Mouse (Mus musculus) midbrain, embryonic 16.5 days (tissue): ENCODE measurements around the gene Amigo3. TPM values are rescaled to one million over a fixed set of nuclear protein-coding genes. Genes with fewer than 3 reads are reported as not detected.
A peak's percentile ranks its signal among the peaks of the same experiment; 100 is the strongest.
"Not testable (repeated sequence)": the region's sequence is repeated elsewhere in the genome, so short reads cannot be mapped to it uniquely, and the experiment has no call there.

Source experiments
- ATAC-seq: fragments of 200-750 bp; cut with Nextera tagmentation; 2 replicates; pipeline ENCODE4 v1.8.0; 2017; ENCODE audit warnings: moderate TSS enrichment
- H3K27ac ChIP-seq: fragments of 300-500 bp; sonication (generic); 2 replicates; pipeline ENCODE4 v1.5.1; 2014; ENCODE audit warnings: mild to moderate bottlenecking, low read length, mixed read lengths
- H3K27me3 ChIP-seq: fragments of 300-500 bp; sonication (generic); 2 replicates; pipeline ENCODE4 v1.6.1; 2014; ENCODE audit warnings: low read depth, low read length, mixed read lengths; ENCODE audit not compliant: control insufficient read depth, insufficient read depth
- H3K36me3 ChIP-seq: fragments of 300-500 bp; sonication (generic); 2 replicates; pipeline ENCODE4 v1.6.1; 2014; ENCODE audit warnings: mild to moderate bottlenecking, low read length, moderate library complexity, mixed read lengths; ENCODE audit not compliant: control insufficient read depth, insufficient read depth
- H3K4me1 ChIP-seq: fragments of 300-500 bp; sonication (generic); 2 replicates; pipeline ENCODE4 v1.6.1; 2014; ENCODE audit warnings: mild to moderate bottlenecking, low read length, mixed read lengths; ENCODE audit not compliant: control insufficient read depth, insufficient read depth
- H3K4me2 ChIP-seq: fragments of 300-500 bp; sonication (generic); 2 replicates; pipeline ENCODE4 v1.6.1; 2014; ENCODE audit warnings: mild to moderate bottlenecking, low read length, mixed read lengths
- H3K4me3 ChIP-seq: fragments of 300-500 bp; sonication (generic); 2 replicates; pipeline ENCODE4 v1.5.1; 2014; ENCODE audit warnings: low read depth, mild to moderate bottlenecking, low read length, moderate library complexity, mixed read lengths
- H3K9ac ChIP-seq: fragments of 300-500 bp; sonication (generic); 2 replicates; pipeline ENCODE4 v1.6.1; 2014; ENCODE audit warnings: low read depth, low read length, mixed read lengths
- H3K9me3 ChIP-seq: fragments of 300-500 bp; sonication (generic); replicated peaks from 2 replicates; pipeline ENCODE4 v1.6.1; 2014; ENCODE audit warnings: mild to moderate bottlenecking, low read length, mixed read lengths; ENCODE audit not compliant: control insufficient read depth, poor library complexity, severe bottlenecking
- WGBS: fragments of 180-500 bp; shearing (Covaris S2); extraction: QIAGEN DNeasy Blood & Tissue Kit; methylation state at CpG from one replicate; pipeline ENCODE4 v1.1.7; 2014; 5-methylcytosine and 5-hydroxymethylcytosine counted together
- polyA plus RNA-seq: library from polyadenylated mRNA; unstranded; fragments of >200 nt; fragmentation: Nextera tagmentation; extraction: Ambion mirVana; gene quantifications from 2 replicates; pipeline ENCODE4 v1.2.1, GENCODE M21; 2015

Gene Amigo3
- polyA plus RNA-seq, result 2.6 and 2.8 TPM in 2 replicates

GRCm38 (mm10) chr9:108052885-108053664, at the start of gene Amigo3:
Amigo3 (plus strand) TSS chr9:108053159.
- H3K9me3 ChIP-seq, result no peaks in the 10 kb centered on the region
- H3K27ac ChIP-seq, result no peak within 1 kb of the TSS
- peaks cover 24% of the 10 kb centered on the region for H3K36me3 ChIP-seq
- H3K4me2 ChIP-seq, result no peak within 1 kb of the TSS
- no peak within 1 kb of the TSS for H3K9ac ChIP-seq
- 57% methylated on average over 20 of the region's 20 CpGs for WGBS
- ATAC-seq, result 0 out of 2 replicates have a peak, but pooled peaks have one; percentile 12
- no peak within 1 kb of the TSS for H3K4me3 ChIP-seq
- H3K27me3 ChIP-seq, result no peaks in the 10 kb centered on the region
- peaks cover 16% of the 10 kb centered on the region for H3K4me1 ChIP-seq

- peaks cover 35% of the 10 kb centered on the region for H3K4me1 ChIP-seq
- no peak for ATAC-seq
- no peaks in the 10 kb centered on the region for H3K9me3 ChIP-seq
- H3K9ac ChIP-seq, result peak overlapping the region; percentile 100
- peak overlapping the region; percentile 96 for H3K4me2 ChIP-seq
- peak overlapping the region; percentile 97 for H3K4me3 ChIP-seq
- H3K36me3 ChIP-seq, result no peaks in the 10 kb centered on the region
- H3K27me3 ChIP-seq, result no peaks in the 10 kb centered on the region
- H3K27ac ChIP-seq, result peak overlapping the region; percentile 98
- 13% methylated on average over 8 of the region's 8 CpGs for WGBS
These were observed 49.4 kb upstream of the Amigo3 start for GRCm38 (mm10) chr9:108003531-108003890.

GRCm38 (mm10) chr9:108008041-108008440, 44.9 kb upstream of the Amigo3 start:
- no peak for ATAC-seq
- WGBS, result 90% methylated on average over 5 of the region's 5 CpGs
- Histone ChIP-seq H3K27me3 (no peaks in the 10 kb centered on the region), H3K4me1 (peaks cover 29% of the 10 kb centered on the region), H3K36me3 (peaks cover 3% of the 10 kb centered on the region; the same call in 1 of the 2 replicates), H3K9ac (no peak overlapping the region), H3K9me3 (no peaks in the 10 kb centered on the region), H3K27ac (no peak overlapping the region), H3K4me2 (no peak overlapping the region), H3K4me3 (no peak overlapping the region)

- H3K4me3 ChIP-seq, result no peak overlapping the region
- peaks cover 11% of the 10 kb centered on the region for H3K4me1 ChIP-seq
- H3K27me3 ChIP-seq, result no peaks in the 10 kb centered on the region
- H3K9ac ChIP-seq, result no peak overlapping the region
- H3K36me3 ChIP-seq, result peaks cover 3% of the 10 kb centered on the region; the same call in 1 of the 2 replicates
- no peak for ATAC-seq
- H3K4me2 ChIP-seq, result no peak overlapping the region
- H3K27ac ChIP-seq, result no peak overlapping the region
- H3K9me3 ChIP-seq, result no peaks in the 10 kb centered on the region
These were observed 42.6 kb upstream of the Amigo3 start for GRCm38 (mm10) chr9:108010385-108010784.

- WGBS, result 100% methylated on average over 2 of the region's 2 CpGs
- not testable (repeated sequence) for ATAC-seq, H3K36me3 ChIP-seq, H3K4me2 ChIP-seq, H3K27ac ChIP-seq, H3K27me3 ChIP-seq, H3K4me1 ChIP-seq, H3K4me3 ChIP-seq, H3K9ac ChIP-seq, H3K9me3 ChIP-seq
These were observed 39.4 kb upstream of the Amigo3 start for GRCm38 (mm10) chr9:108013577-108013976.

- no peak overlapping the region for H3K4me2 ChIP-seq
- H3K9ac ChIP-seq, result no peak overlapping the region
- H3K27me3 ChIP-seq, result no peaks in the 10 kb centered on the region
- no peak for ATAC-seq
- H3K4me1 ChIP-seq, result peaks cover 6% of the 10 kb centered on the region; the same call in 1 of the 2 replicates
- WGBS, result 77% methylated on average over 3 of the region's 3 CpGs
- no peak overlapping the region for H3K4me3 ChIP-seq
- no peaks in the 10 kb centered on the region for H3K9me3 ChIP-seq
- no peak overlapping the region for H3K27ac ChIP-seq
- no peaks in the 10 kb centered on the region for H3K36me3 ChIP-seq
These were observed 35.8 kb upstream of the Amigo3 start for GRCm38 (mm10) chr9:108017127-108017526.

GRCm38 (mm10) chr9:108020741-108021140, 32.2 kb upstream of the Amigo3 start:
- Histone ChIP-seq H3K4me3 (no peak overlapping the region), H3K9me3 (no peaks in the 10 kb centered on the region), H3K9ac (no peak overlapping the region), H3K4me1 (peaks cover 6% of the 10 kb centered on the region; the same call in 1 of the 2 replicates), H3K27ac (no peak overlapping the region), H3K36me3 (peaks cover 7% of the 10 kb centered on the region), H3K4me2 (no peak overlapping the region), H3K27me3 (no peaks in the 10 kb centered on the region)
- no peak for ATAC-seq
- WGBS, result 84% methylated on average over 1 of the region's 1 CpGs

- Histone ChIP-seq H3K4me1 (peaks cover 6% of the 10 kb centered on the region; the same call in 1 of the 2 replicates), H3K27ac (no peak overlapping the region), H3K27me3 (no peaks in the 10 kb centered on the region), H3K9ac (no peak overlapping the region), H3K4me3 (no peak overlapping the region), H3K9me3 (no peaks in the 10 kb centered on the region), H3K4me2 (no peak overlapping the region), H3K36me3 (peaks cover 16% of the 10 kb centered on the region)
- WGBS, result 89% methylated on average over 3 of the region's 3 CpGs
- ATAC-seq, result no peak
These were observed 29.7 kb upstream of the Amigo3 start for GRCm38 (mm10) chr9:108023216-108023615.

GRCm38 (mm10) chr9:108026584-108026983, 26.4 kb upstream of the Amigo3 start:
- H3K9ac ChIP-seq, result no peak overlapping the region
- no peaks in the 10 kb centered on the region for H3K27me3 ChIP-seq
- no peak for ATAC-seq
- no peak overlapping the region for H3K4me3 ChIP-seq
- H3K9me3 ChIP-seq, result no peaks in the 10 kb centered on the region
- WGBS, result 96% methylated on average over 3 of the region's 3 CpGs
- no peaks in the 10 kb centered on the region for H3K4me1 ChIP-seq
- no peak overlapping the region for H3K4me2 ChIP-seq
- H3K27ac ChIP-seq, result no peak overlapping the region
- peaks cover 16% of the 10 kb centered on the region for H3K36me3 ChIP-seq
